Mouse (Mus musculus): ENCODE data around the gene Mrps2. TPM values are rescaled to one million over a fixed set of nuclear protein-coding genes. Genes with fewer than 3 reads are reported as not detected.

Gene Mrps2
- total RNA-seq (2017), result 33.2 and 35.2 TPM in 2 replicates

GRCm38 (mm10) chr2:28467860-28468485 is at the start of gene Mrps2:
Gene Mrps2, plus strand, starts transcription at chr2:28468066.
- peak; percentile 90 for ATAC-seq (replicated peaks; ENCODE audit: low read depth, poor library complexity, severe bottlenecking)

- ATAC-seq (replicated peaks; ENCODE audit: low read depth, poor library complexity, severe bottlenecking), result 0 out of 2 replicates have a peak, but pooled peaks have one; percentile 33
Measured at GRCm38 (mm10) chr2:28419898-28420297, 48.0 kb upstream of the Mrps2 start.

- ATAC-seq (replicated peaks; ENCODE audit: low read depth, poor library complexity, severe bottlenecking), result peak; percentile 74
Measured at GRCm38 (mm10) chr2:28423167-28423566, 44.7 kb upstream of the Mrps2 start.

- no peak for ATAC-seq (replicated peaks; ENCODE audit: low read depth, poor library complexity, severe bottlenecking)
Measured at GRCm38 (mm10) chr2:28427226-28427625, 40.6 kb upstream of the Mrps2 start.

- ATAC-seq (replicated peaks; ENCODE audit: low read depth, poor library complexity, severe bottlenecking), result no peak
Measured at GRCm38 (mm10) chr2:28430846-28431245, 37.0 kb upstream of the Mrps2 start.

GRCm38 (mm10) chr2:28432811-28433210 is 35.1 kb upstream of the Mrps2 start:
- ATAC-seq (replicated peaks; ENCODE audit: low read depth, poor library complexity, severe bottlenecking), result no peak; the same call in 1 of the 2 replicates

- ATAC-seq (replicated peaks; ENCODE audit: low read depth, poor library complexity, severe bottlenecking), result no peak
Measured at GRCm38 (mm10) chr2:28433512-28433911, 34.4 kb upstream of the Mrps2 start.

- ATAC-seq (replicated peaks; ENCODE audit: low read depth, poor library complexity, severe bottlenecking), result no peak
Measured at GRCm38 (mm10) chr2:28435401-28435800, 32.5 kb upstream of the Mrps2 start.

GRCm38 (mm10) chr2:28440842-28441241 is 27.0 kb upstream of the Mrps2 start:
- no peak; the same call in 1 of the 2 replicates for ATAC-seq (replicated peaks; ENCODE audit: low read depth, poor library complexity, severe bottlenecking)

- no peak for ATAC-seq (replicated peaks; ENCODE audit: low read depth, poor library complexity, severe bottlenecking)
Measured at GRCm38 (mm10) chr2:28445082-28445481, 22.8 kb upstream of the Mrps2 start.

GRCm38 (mm10) chr2:28446181-28446514 is 21.7 kb upstream of the Mrps2 start:
- ATAC-seq (replicated peaks; ENCODE audit: low read depth, poor library complexity, severe bottlenecking), result 0 out of 2 replicates have a peak, but pooled peaks have one; percentile 10

GRCm38 (mm10) chr2:28446515-28447314 is 21.2 kb upstream of the Mrps2 start, which contains the start of gene Ppp1r26:
Gene Ppp1r26, plus strand, starts transcription at chr2:28446800.
- peak; percentile 24; the same call in 1 of the 2 replicates for ATAC-seq (replicated peaks; ENCODE audit: low read depth, poor library complexity, severe bottlenecking)

- ATAC-seq (replicated peaks; ENCODE audit: low read depth, poor library complexity, severe bottlenecking), result no peak
Measured at GRCm38 (mm10) chr2:28447315-28447670, 20.6 kb upstream of the Mrps2 start.

GRCm38 (mm10) chr2:28451663-28452062 is 16.2 kb upstream of the Mrps2 start:
- no peak for ATAC-seq (replicated peaks; ENCODE audit: low read depth, poor library complexity, severe bottlenecking)

GRCm38 (mm10) chr2:28453539-28453938 is 14.3 kb upstream of the Mrps2 start:
- no peak for ATAC-seq (replicated peaks; ENCODE audit: low read depth, poor library complexity, severe bottlenecking)

GRCm38 (mm10) chr2:28456616-28457015 is 11.2 kb upstream of the Mrps2 start:
- ATAC-seq (replicated peaks; ENCODE audit: low read depth, poor library complexity, severe bottlenecking), result no peak

GRCm38 (mm10) chr2:28463919-28464318 is 3.9 kb upstream of the Mrps2 start:
- ATAC-seq (replicated peaks; ENCODE audit: low read depth, poor library complexity, severe bottlenecking), result no peak; the same call in 1 of the 2 replicates

GRCm38 (mm10) chr2:28464919-28465318 is 2.9 kb upstream of the Mrps2 start:
- no peak for ATAC-seq (replicated peaks; ENCODE audit: low read depth, poor library complexity, severe bottlenecking)

- peak; percentile 64 for ATAC-seq (replicated peaks; ENCODE audit: low read depth, poor library complexity, severe bottlenecking)
Measured at GRCm38 (mm10) chr2:28465836-28466518, 1.9 kb upstream of the Mrps2 start, which contains the start of gene 1700007K13Rik. Gene 1700007K13Rik, minus strand, starts transcription at chr2:28466332.

GRCm38 (mm10) chr2:28468486-28469225 is 790 bp downstream of the Mrps2 start:
- no peak for ATAC-seq (replicated peaks; ENCODE audit: low read depth, poor library complexity, severe bottlenecking)

Data from common myeloid progenitor, adult 5-6 weeks (primary cell).